Mouse (Mus musculus): ENCODE measurements at regions not wholly inside any gene's neighbourhood (a gene's known extent, or its start where the extent isn't known, plus 50 kb on each side); places are given as distances from the start of the nearest gene placed in this dataset.

DNA sequence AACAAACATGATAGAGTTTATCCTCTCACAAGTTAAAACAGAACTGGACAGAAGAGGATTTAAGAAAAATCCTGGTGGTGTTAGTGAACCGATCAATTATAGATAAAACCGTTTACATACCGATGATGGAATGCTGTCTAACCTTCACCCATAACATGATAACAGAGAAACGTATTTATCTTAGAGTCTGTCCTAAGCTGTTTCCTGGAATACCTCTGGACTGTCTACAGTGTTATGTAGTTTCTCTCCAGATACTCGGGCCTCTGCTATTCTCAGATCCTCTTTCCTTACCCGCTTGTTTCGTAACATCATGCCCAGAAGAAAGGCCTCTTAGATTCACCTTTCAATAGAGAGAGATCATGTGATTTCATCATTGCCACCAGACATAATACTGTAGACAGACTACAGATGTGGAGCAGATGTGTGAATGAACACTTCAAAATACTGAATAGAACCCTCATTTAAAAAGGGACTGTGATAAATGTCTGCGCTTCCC, 75.9 kb upstream of the Fn1 start:
- TF ChIP-seq POLR2A (IDR thresholded peaks at IDR 0.05; ENCODE audit: insufficient read depth, low read depth, low read length), result no peak
- TF ChIP-seq CTCF (IDR thresholded peaks at IDR 0.05), result no peak
- no peak for TF ChIP-seq EP300 (IDR thresholded peaks at IDR 0.05; ENCODE audit: insufficient read depth, low read depth, low read length)
